In genomic region chr14:8833516-8833915, GRCm38 (mm10) we compare ENCODE assay signal across 24 mouse cellular contexts.
"Had no signal": no experiment of that assay in that cellular context is flagged by ENCODE, and none has a peak within 500 bp of the region (broad histone marks: within the 10 kb centered on the region; RNA-seq: fewer than 3 reads in every experiment).

No protein-coding gene starts in this region.

- H3K4me2 ChIP-seq: heart, embryonic 13.5 days; heart, embryonic 15.5 days; hindbrain, embryonic 13.5 days; hindbrain, embryonic 15.5 days; limb, embryonic 13.5 days; limb, embryonic 15.5 days had no signal

- H3K9ac ChIP-seq: heart, embryonic 13.5 days; heart, embryonic 15.5 days; hindbrain, embryonic 13.5 days; hindbrain, embryonic 15.5 days; limb, embryonic 13.5 days; limb, embryonic 15.5 days had no signal

- ATAC-seq: forebrain, embryonic 16.5 days; hindbrain, postnatal 0 days; intestine, postnatal 0 days had no signal

- H3K27ac ChIP-seq: gastrocnemius, adult 2 months; heart, embryonic 10.5 days; heart, embryonic 13.5 days; heart, embryonic 15.5 days; hindbrain, embryonic 13.5 days; hindbrain, embryonic 15.5 days; hindbrain, postnatal 0 days; layer of hippocampus, adult 2 months; left cerebral cortex, adult 2 months; limb, embryonic 13.5 days; limb, embryonic 15.5 days had no signal

- H3K27me3 ChIP-seq: heart, embryonic 13.5 days; heart, embryonic 15.5 days; hindbrain, embryonic 13.5 days; hindbrain, embryonic 15.5 days; limb, embryonic 13.5 days; limb, embryonic 15.5 days had no signal

- DNase-seq: gastrocnemius, adult 2 months; gastrocnemius, postnatal 10 days; gastrocnemius, postnatal 25 days; heart, adult 18-20 months; heart, postnatal 14 days; heart, postnatal 36 days; kidney, adult 18-20 months; kidney, adult 8-10 months; kidney, postnatal 10 days; kidney, postnatal 25 days; kidney, postnatal 4 days; left cerebral cortex, postnatal 4 days had no signal

- H3K4me3 ChIP-seq: gastrocnemius, adult 2 months; heart, embryonic 10.5 days; heart, embryonic 13.5 days; heart, embryonic 15.5 days; hindbrain, embryonic 13.5 days; hindbrain, embryonic 15.5 days; layer of hippocampus, adult 2 months; left cerebral cortex, adult 2 months; limb, embryonic 13.5 days; limb, embryonic 15.5 days had no signal

- H3K4me1 ChIP-seq: heart, embryonic 10.5 days; heart, embryonic 13.5 days; heart, embryonic 15.5 days; hindbrain, embryonic 13.5 days; hindbrain, embryonic 15.5 days; limb, embryonic 13.5 days; limb, embryonic 15.5 days had no signal

- H3K9me3 ChIP-seq: heart, embryonic 10.5 days; heart, embryonic 13.5 days; heart, embryonic 15.5 days; hindbrain, embryonic 13.5 days; hindbrain, embryonic 15.5 days; limb, embryonic 13.5 days; limb, embryonic 15.5 days had no signal

- H3K36me3 ChIP-seq: heart, embryonic 10.5 days; heart, embryonic 13.5 days; heart, embryonic 15.5 days; hindbrain, embryonic 13.5 days; hindbrain, embryonic 15.5 days; limb, embryonic 13.5 days; limb, embryonic 15.5 days had no signal
